Mouse (Mus musculus) stomach, embryonic 16.5 days (tissue): ENCODE results near the gene Tex44. TPM values are rescaled to one million over a fixed set of nuclear protein-coding genes. Genes with fewer than 3 reads are reported as not detected.

ENCODE experiments used
- ATAC-seq: fragments of 200-750 bp; cut with Nextera tagmentation; 2 replicates; pipeline ENCODE4 v1.8.0; 2017; ENCODE audit warnings: moderate number of reproducible peaks, moderate TSS enrichment; ENCODE audit not compliant: insufficient read depth, low FRiP score
- H3K27ac ChIP-seq: fragments of 300-500 bp; sonication (generic); 2 replicates; pipeline ENCODE4 v1.5.1; 2014; ENCODE audit warnings: low read length
- H3K27me3 ChIP-seq: fragments of 300-500 bp; sonication (generic); 2 replicates; pipeline ENCODE4 v1.6.1; 2014; ENCODE audit warnings: low read length, control low read depth, mixed read lengths; ENCODE audit not compliant: control insufficient read depth, insufficient read depth
- H3K36me3 ChIP-seq: fragments of 300-500 bp; sonication (generic); 2 replicates; pipeline ENCODE4 v1.6.1; 2014; ENCODE audit warnings: low read length; ENCODE audit not compliant: control insufficient read depth, insufficient read depth
- H3K4me1 ChIP-seq: fragments of 300-500 bp; sonication (generic); 2 replicates; pipeline ENCODE4 v1.6.1; 2014; ENCODE audit warnings: low read length, control low read depth, mixed read lengths; ENCODE audit not compliant: control insufficient read depth, insufficient read depth
- H3K4me2 ChIP-seq: fragments of 300-500 bp; sonication (generic); 2 replicates; pipeline ENCODE4 v1.6.1; 2014; ENCODE audit warnings: low read depth, low read length, mixed read lengths
- H3K4me3 ChIP-seq: fragments of 300-500 bp; sonication (generic); replicated peaks from 2 replicates; pipeline ENCODE4 v1.5.1; 2014; ENCODE audit warnings: mild to moderate bottlenecking, low read length
- H3K9ac ChIP-seq: fragments of 300-500 bp; sonication (generic); 2 replicates; pipeline ENCODE4 v1.6.1; 2014; ENCODE audit warnings: low read length
- H3K9me3 ChIP-seq: fragments of 300-500 bp; sonication (generic); replicated peaks from 2 replicates; pipeline ENCODE4 v1.6.1; 2016; ENCODE audit warnings: low read length, control low read depth; ENCODE audit not compliant: control insufficient read depth
- WGBS: fragments of 180-500 bp; shearing (Covaris S2); extraction: QIAGEN DNeasy Blood & Tissue Kit; methylation state at CpG from one replicate; pipeline ENCODE4 v1.1.7; 2014; 5-methylcytosine and 5-hydroxymethylcytosine counted together
- polyA plus RNA-seq: library from polyadenylated mRNA; unstranded; fragments of >200 nt; fragmentation: Nextera tagmentation; extraction: Ambion mirVana; gene quantifications from 2 replicates; pipeline ENCODE4 v1.2.1, GENCODE M21; 2015

Tex44 gene
- polyA plus RNA-seq, 1 experiment from 2014 or later, result not detected

DNA sequence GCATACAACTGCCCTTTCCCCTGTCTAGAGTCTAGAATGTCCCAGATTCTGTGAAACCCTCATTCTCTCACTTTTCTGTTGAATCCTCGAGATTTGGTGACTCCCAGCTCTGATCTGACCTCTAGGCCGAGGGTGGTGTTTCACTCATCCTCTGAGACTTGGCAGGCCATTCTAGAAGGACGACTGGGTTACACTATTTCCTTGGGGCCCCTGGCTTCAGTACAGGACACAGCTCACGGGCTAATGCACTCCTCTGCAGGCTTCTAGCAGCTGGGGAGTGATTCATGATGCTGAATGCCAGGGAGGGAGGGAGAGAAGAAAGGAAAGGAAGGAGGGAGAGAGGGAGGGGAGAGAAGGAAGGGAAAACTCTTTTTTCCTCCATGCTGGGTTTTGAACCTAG, 22.1 kb downstream of the Tex44 start:
- H3K27me3 ChIP-seq, result no peaks in the 10 kb centered on the region
- H3K4me1 ChIP-seq, result peaks cover 31% of the 10 kb centered on the region
- no peaks in the 10 kb centered on the region for H3K36me3 ChIP-seq
- no peaks in the 10 kb centered on the region for H3K9me3 ChIP-seq
- H3K9ac ChIP-seq, result peak overlapping the region; percentile 38
- H3K4me3 ChIP-seq, result no peak overlapping the region
- H3K4me2 ChIP-seq, result 0 out of 2 replicates have a peak overlapping the region, but pooled peaks have one; percentile 29
- peak; percentile 45; the same call in 1 of the 2 replicates for ATAC-seq
- peak overlapping the region; percentile 95 for H3K27ac ChIP-seq
- WGBS, result 18% methylated on average over 4 of the region's 4 CpGs

GRCm38 (mm10) chr1:86449966-86450365, 23.8 kb downstream of the Tex44 start:
- Histone ChIP-seq H3K9ac (no peak overlapping the region), H3K4me2 (no peak overlapping the region), H3K36me3 (no peaks in the 10 kb centered on the region), H3K27me3 (no peaks in the 10 kb centered on the region), H3K27ac (peak overlapping the region; percentile 71), H3K4me1 (peaks cover 19% of the 10 kb centered on the region), H3K9me3 (no peaks in the 10 kb centered on the region), H3K4me3 (no peak overlapping the region)
- 36% methylated on average over 6 of the region's 6 CpGs for WGBS
- peak; percentile 49; the same call in 1 of the 2 replicates for ATAC-seq

DNA sequence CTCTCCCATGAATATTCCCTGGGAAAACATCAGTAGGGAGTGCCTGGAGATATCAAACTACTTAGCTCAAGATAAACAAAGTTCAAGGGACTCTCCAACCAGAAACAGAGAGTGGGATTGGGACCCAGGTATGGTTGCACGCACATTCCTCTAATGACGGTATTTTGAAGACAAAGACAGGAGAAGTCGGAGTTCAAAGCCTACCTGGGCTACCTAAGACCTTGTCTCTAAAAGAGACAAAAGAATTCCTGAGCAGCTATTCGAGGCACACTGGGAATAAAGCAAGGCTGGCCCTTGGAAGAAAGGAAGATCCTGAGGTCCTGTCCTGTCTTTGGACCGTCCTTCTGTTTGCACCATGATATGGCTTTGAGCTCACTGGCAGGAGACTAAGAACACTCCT, 26.6 kb downstream of the Tex44 start:
- H3K4me1 ChIP-seq, result peaks cover 7% of the 10 kb centered on the region
- no peaks in the 10 kb centered on the region for H3K36me3 ChIP-seq
- no peak for ATAC-seq
- no peak overlapping the region for H3K4me2 ChIP-seq
- no peaks in the 10 kb centered on the region for H3K27me3 ChIP-seq
- 58% methylated on average over 5 of the region's 5 CpGs for WGBS
- H3K4me3 ChIP-seq, result no peak overlapping the region
- H3K9me3 ChIP-seq, result no peaks in the 10 kb centered on the region
- no peak overlapping the region for H3K27ac ChIP-seq
- no peak overlapping the region for H3K9ac ChIP-seq

DNA sequence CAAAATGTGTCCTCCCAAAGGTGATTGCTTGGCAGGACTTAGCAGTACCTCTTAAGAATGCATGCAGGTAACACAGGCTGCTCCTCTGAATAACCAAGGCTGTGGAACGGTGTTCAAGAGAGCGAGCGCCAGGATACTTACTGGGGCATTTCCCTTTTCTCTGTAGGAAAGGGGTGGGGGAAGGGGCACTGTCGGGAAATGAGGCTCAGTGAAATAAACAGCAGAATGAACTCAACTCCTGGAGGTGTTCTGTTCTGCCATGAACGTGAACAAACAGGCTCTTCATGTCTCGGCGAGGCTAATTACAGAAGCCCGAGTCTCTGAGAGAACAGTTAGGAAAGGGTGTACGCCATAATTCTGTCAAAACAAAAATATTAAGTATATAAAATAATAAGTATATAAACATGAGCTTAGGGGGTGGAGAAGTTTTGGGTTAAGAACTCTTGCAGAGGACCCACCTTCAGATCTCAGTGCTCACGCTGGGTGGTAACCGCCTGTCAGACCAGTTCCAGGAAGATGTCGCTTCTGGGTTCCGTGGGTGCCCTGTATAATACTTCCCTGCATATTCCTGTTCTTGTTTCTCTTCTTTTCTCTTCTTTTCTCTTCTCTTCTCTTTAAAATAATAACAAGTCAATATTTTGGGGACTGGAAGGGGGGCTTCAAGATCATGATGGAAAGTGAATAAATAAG, 30.9 kb downstream of the Tex44 start:
- no peak overlapping the region for H3K4me2 ChIP-seq
- 49% methylated on average over 13 of the region's 13 CpGs for WGBS
- no peak overlapping the region; the same call in 1 of the 2 replicates for H3K9ac ChIP-seq
- no peaks in the 10 kb centered on the region for H3K9me3 ChIP-seq
- no peak for ATAC-seq
- H3K4me3 ChIP-seq, result no peak overlapping the region
- no peaks in the 10 kb centered on the region for H3K4me1 ChIP-seq
- H3K36me3 ChIP-seq, result no peaks in the 10 kb centered on the region
- no peaks in the 10 kb centered on the region for H3K27me3 ChIP-seq
- peak overlapping the region; percentile 74 for H3K27ac ChIP-seq

DNA sequence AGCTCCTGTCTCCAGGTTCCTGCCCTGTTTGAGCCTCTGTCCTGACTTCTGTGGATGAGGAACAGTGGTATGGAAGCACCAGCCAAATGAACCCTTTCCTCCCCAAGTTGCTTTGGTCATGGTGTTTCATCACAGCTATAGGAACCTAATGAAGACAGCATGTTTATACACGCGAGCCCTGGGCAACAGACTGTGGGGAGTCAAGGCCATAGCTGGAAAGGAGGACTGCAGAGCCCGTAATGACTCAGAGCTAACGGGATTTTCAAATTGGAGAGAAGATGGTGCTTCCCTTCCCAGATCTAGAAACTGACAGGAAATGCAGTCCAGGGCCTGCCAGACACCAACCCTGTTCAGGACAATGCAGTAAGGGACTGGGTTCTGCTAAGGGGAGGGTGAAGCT, 33.2 kb downstream of the Tex44 start:
- ATAC-seq, result no peak
- no peaks in the 10 kb centered on the region for H3K27me3 ChIP-seq
- H3K9me3 ChIP-seq, result no peaks in the 10 kb centered on the region
- H3K36me3 ChIP-seq, result no peaks in the 10 kb centered on the region
- peaks cover 4% of the 10 kb centered on the region; the same call in 1 of the 2 replicates for H3K4me1 ChIP-seq
- H3K4me2 ChIP-seq, result no peak overlapping the region
- WGBS, result 74% methylated on average over 4 of the region's 4 CpGs
- H3K9ac ChIP-seq, result no peak overlapping the region
- H3K4me3 ChIP-seq, result no peak overlapping the region
- H3K27ac ChIP-seq, result no peak overlapping the region

GRCm38 (mm10) chr1:86464223-86464874, 38.2 kb downstream of the Tex44 start:
- Histone ChIP-seq H3K36me3 (no peaks in the 10 kb centered on the region), H3K9ac (peak overlapping the region; percentile 54), H3K27me3 (no peaks in the 10 kb centered on the region), H3K4me2 (no peak overlapping the region), H3K4me3 (no peak overlapping the region), H3K9me3 (no peaks in the 10 kb centered on the region), H3K4me1 (peaks cover 13% of the 10 kb centered on the region), H3K27ac (peak overlapping the region; percentile 86)
- no peak for ATAC-seq
- WGBS, result 57% methylated on average over 9 of the region's 9 CpGs

- Histone ChIP-seq H3K4me3 (no peak overlapping the region), H3K9me3 (no peaks in the 10 kb centered on the region), H3K4me1 (peaks cover 15% of the 10 kb centered on the region), H3K27me3 (no peaks in the 10 kb centered on the region), H3K4me2 (no peak overlapping the region), H3K27ac (peak overlapping the region; percentile 86), H3K36me3 (no peaks in the 10 kb centered on the region), H3K9ac (peak overlapping the region; percentile 54)
- peak; percentile 52; the same call in 1 of the 2 replicates for ATAC-seq
- WGBS, result 32% methylated on average over 4 of the region's 4 CpGs
Measured at GRCm38 (mm10) chr1:86464875-86465224, 38.7 kb downstream of the Tex44 start.

GRCm38 (mm10) chr1:86467416-86467815, 41.3 kb downstream of the Tex44 start:
- peaks cover 37% of the 10 kb centered on the region for H3K4me1 ChIP-seq
- whole genome bisulfite sequencing, result 86% methylated on average over 8 of the region's 8 CpGs
- H3K4me2 ChIP-seq, result no peak overlapping the region
- H3K9me3 ChIP-seq, result no peaks in the 10 kb centered on the region
- H3K27me3 ChIP-seq, result no peaks in the 10 kb centered on the region
- H3K9ac ChIP-seq, result no peak overlapping the region
- H3K36me3 ChIP-seq, result no peaks in the 10 kb centered on the region
- H3K27ac ChIP-seq, result no peak overlapping the region
- ATAC-seq, result no peak
- H3K4me3 ChIP-seq, result no peak overlapping the region

DNA sequence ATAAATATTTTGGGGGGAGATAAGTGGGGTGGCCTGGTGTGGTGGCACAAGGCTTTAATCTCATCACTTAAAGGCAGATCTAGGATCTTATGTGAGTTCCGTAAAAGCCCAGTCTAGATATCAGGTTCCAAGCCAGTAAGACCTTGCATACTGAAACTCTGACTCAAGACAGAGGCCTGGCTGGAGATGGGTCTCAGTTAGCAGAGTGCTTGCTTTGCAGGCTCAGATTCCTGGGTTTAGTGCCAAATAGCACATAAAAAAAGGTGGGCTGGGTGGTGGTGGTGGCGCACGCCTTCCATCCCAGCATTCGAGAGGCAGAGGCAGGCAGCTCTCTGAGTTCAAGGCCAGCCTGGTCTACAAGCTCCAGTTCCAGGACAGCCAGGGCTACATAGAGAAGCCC, 43.7 kb downstream of the Tex44 start:
- H3K9ac ChIP-seq, result peak overlapping the region; percentile 31; the same call in 1 of the 2 replicates
- peak overlapping the region; percentile 98 for H3K27ac ChIP-seq
- no peaks in the 10 kb centered on the region for H3K36me3 ChIP-seq
- peaks cover 33% of the 10 kb centered on the region for H3K4me1 ChIP-seq
- no peak overlapping the region for H3K4me3 ChIP-seq
- no peak for ATAC-seq
- H3K9me3 ChIP-seq, result no peaks in the 10 kb centered on the region
- H3K4me2 ChIP-seq, result no peak overlapping the region
- H3K27me3 ChIP-seq, result no peaks in the 10 kb centered on the region
- 91% methylated on average over 4 of the region's 4 CpGs for WGBS
